Mouse (Mus musculus) spleen, postnatal 10 days (tissue): ENCODE measurements around the gene Serpinb6a.
A peak's percentile ranks its signal among the peaks of the same experiment; 100 is the strongest.
"Not testable (repeated sequence)": the region's sequence is repeated elsewhere in the genome, so short reads cannot be mapped to it uniquely, and the experiment has no call there.

ENCODE experiments used
- DNase-seq, 2 experiments: peaks; one replicate each; pipeline ENCODE4 v3.0.0; 2021 to 2022; ENCODE audit warnings: low spot score in 2 of 2

Gene Serpinb6a

DNA sequence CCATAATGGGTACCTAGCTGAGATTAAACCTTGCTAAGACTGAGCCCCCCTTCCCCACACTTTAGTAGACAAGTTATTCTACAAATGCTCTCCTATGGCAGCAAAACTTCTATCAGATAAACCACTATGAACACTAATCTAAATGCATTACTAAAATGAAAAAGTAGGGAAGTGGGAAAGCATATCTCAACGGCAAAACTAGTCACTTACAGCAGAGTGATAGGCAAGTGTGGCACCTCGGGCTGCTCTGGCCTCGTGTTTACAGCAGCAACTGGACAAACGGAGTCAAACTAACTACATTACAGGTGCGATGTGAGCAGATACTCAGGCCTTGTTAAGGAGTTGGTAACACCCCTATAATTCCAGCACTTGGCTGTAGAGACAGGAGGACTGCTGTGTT is 13.0 kb downstream of the Serpinb6a start:
- DNase-seq, result no peak

GRCm38 (mm10) chr13:33966574-33966973 is 36.0 kb downstream of the Serpinb6a start:
- DNase-seq, result no peak

GRCm38 (mm10) chr13:33966025-33966412 is 36.6 kb downstream of the Serpinb6a start:
- no peak for DNase-seq

- DNase-seq, result peak in 1 of 2 experiments; percentile 25
These were observed 37.3 kb downstream of the Serpinb6a start for GRCm38 (mm10) chr13:33965056-33966024.

- DNase-seq, result peak; percentile 39 to 61
These were observed 38.2 kb downstream of the Serpinb6a start, which contains the start of gene Nqo2 for GRCm38 (mm10) chr13:33964206-33965046. TSS of gene Nqo2 (plus strand) at chr13:33964687.

- no peak for DNase-seq
These were observed 42.8 kb downstream of the Serpinb6a start for GRCm38 (mm10) chr13:33959771-33960170.

- DNase-seq, result no peak
These were observed 45.8 kb downstream of the Serpinb6a start for GRCm38 (mm10) chr13:33956571-33957421.

DNA sequence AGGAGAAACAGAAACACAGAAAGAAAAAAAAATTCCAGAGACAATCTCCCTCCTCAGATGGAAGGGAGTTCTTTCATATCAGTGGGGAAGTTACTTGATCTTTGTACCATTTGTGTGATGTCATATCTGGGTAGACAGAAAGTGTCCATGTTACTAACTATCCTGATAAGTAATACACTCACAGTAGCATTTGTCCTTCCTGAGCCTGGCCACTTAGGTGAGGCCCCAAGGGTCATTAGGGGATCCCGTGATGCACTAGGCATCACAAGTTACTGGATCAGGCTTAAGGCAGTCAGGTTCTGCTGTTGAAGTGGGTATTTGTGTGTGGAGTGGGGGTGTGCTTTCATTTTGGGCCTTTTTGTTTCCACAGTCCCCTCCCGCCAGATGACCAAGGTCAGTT is 49.6 kb downstream of the Serpinb6a start:
- DNase-seq, result no peak

- no peak for DNase-seq
These were observed 50.5 kb downstream of the Serpinb6a start for GRCm38 (mm10) chr13:33952075-33952449.

GRCm38 (mm10) chr13:33951308-33952074 is 51.1 kb downstream of the Serpinb6a start:
- DNase-seq, result no peak

GRCm38 (mm10) chr13:33942212-33942779 is 60.3 kb downstream of the Serpinb6a start:
- DNase-seq, result peak in 1 of 2 experiments; percentile 50

- no peak for DNase-seq
These were observed 61.2 kb downstream of the Serpinb6a start for GRCm38 (mm10) chr13:33941288-33941808.

DNA sequence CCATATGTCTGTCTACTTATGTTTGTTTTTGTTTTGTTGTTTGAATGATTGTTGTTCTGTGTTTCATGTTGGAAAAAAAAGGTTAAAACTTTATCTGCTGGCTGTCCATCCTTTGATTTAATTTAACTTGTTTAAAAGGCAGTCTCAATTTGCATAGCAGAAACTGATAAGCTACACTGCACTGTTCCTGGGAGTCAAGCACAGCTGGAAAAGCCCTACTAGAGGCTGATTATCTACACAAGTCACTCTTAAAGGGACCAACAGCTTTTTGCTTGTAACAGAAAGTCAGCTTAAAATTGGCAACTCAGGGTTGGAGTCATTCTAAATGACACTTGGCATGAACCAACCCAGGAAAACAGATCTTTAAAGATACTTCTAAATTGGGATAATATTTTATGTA is 65.0 kb downstream of the Serpinb6a start:
- DNase-seq, result not testable (repeated sequence)

DNA sequence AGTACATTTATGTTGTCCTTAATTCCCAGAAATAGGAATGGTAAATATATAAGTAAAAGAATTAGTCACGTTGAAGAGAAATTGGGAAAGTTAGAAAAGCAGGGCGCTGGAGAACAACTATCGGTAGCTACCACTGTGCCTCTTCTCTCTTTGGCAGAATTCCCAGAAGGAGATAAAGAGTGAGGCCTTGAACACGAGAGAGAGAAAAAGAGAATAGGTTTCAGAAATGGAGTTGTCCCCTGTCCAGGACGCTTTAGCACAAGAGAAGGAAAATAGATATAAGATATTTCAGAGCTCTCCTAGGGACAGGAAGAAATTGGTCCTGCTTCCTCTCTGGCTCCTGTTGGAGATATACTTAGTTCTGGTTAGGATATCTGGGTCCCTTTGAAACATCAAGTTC is 65.4 kb downstream of the Serpinb6a start:
- DNase-seq, result no peak

DNA sequence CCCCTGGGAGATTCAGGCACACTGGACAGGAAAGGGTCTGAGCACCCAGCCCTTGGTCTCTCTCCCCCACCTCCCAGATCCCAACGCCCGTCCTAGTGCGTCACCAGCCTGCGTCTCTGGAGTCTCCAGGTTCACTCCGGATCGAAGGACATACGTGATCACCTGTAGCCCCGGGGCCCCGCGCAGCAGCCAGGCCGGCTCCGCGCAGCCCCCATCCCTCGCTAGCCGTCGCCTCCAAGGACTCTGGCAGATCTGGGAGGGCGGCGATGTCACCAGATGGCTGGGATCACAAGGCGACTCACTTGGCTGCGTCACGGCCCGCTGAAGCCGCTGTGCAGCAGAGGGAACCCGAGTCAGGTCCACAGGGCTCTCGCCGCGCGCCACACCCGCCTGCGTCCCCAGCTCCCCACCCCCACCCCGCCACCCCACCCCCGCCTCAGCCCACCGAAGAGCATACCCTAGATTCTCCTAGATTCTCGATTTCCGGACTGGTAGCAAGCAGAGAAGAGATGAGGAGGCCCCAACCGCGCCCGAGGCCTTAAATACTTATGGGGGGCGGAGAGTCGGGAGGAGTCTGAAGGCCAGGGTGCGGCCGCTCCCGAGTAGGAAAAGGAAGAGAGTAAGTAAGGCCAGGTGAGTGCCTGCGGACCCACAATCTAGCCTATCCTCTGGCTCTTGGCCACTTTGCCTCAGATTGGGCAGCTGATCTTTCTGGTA is 67.0 kb downstream of the Serpinb6a start:
- no peak for DNase-seq

DNA sequence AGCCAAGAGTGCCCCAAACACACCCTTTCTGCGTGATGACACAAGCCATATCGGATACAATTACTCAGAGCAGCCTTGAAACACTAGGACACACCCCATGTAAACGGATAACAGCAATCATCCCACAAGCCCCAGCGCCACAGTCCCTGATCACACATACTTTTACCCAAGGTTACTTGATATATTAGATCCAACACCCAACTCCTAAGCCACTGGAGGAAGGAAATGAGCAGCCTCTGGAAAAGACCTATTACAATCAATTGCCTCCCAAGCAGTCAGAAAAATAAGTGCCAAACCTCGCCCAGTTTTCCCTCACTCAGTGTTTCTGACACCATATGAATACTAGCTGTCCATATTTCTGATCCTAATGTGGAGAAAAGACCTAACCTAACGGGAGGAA is 67.9 kb downstream of the Serpinb6a start:
- no peak for DNase-seq

DNA sequence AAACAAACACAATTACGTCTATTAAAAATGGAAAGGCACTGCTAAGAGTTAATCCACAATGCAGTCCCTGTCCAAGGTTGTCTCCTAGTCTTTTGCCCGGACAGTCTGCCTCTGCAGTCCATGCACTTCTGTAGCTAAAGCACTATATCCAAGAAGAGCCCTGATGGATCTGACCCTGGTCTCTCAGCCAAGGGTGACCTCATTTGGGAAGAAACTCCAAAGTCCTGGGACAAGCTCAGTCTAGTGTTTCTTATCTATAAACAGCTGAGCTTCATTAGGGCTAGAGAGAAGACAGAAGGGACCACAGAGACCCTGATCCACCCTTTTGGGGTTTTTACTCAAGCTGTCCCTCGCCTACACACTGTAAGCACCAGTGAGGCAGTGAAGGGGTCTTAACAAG is 71.7 kb downstream of the Serpinb6a start:
- no peak for DNase-seq

GRCm38 (mm10) chr13:33930281-33930680 is 72.3 kb downstream of the Serpinb6a start:
- DNase-seq, result no peak

DNA sequence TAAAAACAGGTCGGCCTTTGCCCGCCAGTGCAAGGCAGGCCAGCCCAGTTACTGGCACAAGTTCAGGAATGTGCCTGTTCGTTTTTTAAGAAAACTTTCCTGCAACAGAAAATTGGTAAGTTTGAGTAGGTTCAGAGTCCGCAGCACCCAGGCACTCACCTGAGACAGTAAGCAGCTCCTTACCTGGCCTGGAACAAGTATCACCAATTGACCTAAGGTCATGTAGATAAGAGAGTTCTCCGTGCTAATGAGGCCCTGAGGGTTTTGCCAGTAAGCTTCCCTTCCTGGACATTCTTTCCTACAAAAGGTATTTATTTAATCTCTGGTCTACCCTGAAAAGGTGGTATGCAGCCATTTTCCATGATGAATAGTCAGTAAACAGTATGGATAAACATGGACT is 80.9 kb downstream of the Serpinb6a start:
- no peak for DNase-seq
